Mouse (Mus musculus) kidney, postnatal 10 days (tissue): ENCODE results near the gene Ntm.

ENCODE experiments used
- DNase-seq: peaks from one replicate; pipeline ENCODE4 v3.0.0; 2021; ENCODE audit warnings: mixed read lengths

Ntm gene

DNA sequence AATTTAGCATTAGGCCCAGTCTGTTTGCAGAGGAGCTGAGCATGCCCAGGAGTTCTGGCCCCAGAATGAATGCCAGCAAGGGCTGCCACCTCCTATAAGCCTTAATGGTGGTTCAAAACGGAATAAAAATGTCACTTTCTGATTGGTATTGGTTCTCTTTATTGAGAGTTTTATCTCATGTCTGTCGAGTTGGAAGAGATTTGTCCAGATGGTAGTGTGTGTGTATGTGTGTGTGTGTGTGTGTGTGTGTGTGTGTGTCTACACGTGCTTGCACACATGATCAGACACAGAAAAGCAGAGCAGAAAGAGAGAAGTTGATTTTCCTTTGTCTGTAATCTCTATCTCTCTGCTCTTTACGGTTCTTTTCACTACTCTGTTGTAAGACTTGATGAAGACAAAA is 518.9 kb downstream of the Ntm start:
- DNase-seq = no peak

DNA sequence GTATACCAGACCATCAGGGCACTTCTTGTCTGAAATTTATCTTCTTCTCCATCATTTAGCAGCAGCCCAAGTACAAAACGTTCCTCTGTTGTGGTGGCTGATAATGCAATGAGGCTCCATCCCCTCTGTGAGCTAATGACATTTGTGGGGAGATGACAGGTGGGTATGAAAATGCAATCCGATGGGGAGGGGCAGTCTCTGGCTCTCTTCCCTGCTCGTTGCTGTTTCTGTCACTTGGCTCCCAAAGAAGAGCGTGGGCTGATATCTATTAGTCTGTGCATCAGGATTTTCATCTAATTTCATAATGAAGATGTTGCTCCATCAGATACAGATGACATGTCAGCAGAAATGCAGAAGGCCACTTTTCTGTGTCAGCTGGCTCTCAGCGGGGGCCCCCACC is 523.5 kb downstream of the Ntm start:
- DNase-seq = no peak

DNA sequence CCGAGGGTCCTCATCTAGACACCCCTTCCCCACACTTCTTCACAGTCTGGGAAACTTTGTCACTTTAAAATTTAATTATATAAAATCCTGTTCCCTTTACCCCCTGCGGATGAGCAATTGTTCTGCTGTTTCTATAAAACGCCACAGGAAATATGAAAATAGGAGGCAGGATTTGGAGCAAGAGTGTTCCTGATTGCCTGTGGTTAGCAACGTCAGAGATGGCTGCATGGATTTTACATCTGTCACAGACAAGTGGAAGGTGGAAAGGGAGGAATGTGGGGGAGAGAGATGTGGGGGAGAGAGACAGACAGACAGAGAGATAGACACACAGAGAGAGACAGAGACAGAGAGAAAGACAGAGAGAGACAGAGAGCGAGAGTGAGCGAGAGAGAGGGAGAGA is 528.3 kb downstream of the Ntm start:
- no peak for DNase-seq

DNA sequence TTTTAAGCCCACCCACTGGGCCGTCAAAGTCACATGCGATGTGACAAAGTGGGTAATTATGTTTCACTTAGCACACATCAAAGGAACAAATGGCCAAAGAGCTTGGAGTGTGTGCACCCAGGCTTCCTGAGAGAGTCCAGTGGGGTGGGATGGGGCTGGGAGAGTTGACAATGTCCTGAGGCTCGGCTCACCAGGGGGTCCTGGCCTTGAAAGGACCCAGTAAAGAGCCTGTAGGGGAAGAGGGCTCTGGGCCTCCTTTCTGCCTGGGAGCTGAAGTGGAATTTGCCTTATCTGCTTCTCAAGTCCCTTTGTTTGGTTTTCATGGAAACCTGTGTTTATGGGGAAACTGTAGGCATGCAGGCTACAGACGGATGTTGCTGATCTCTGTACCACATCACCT is 529.0 kb downstream of the Ntm start:
- DNase-seq = no peak

DNA sequence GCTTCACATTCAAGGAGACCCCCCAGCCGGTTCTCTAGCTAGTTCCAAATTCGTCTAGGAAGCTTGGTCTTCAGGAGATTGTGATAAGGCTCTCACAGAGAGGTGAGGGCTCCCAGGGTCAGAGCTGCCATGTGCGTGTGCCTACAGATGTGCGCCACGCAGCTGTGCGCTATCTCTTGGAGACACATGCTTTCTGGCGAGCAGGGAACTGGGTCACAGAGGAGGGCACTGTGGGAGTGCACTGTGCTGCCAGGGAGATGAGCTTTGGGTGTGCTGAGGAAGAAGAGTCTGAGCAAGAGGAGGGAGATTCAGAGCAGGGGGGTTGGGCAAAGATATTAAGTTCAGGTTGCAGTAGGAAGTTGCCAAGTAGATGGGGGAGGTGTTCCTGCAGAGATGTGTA is 529.8 kb downstream of the Ntm start:
- no peak for DNase-seq

DNA sequence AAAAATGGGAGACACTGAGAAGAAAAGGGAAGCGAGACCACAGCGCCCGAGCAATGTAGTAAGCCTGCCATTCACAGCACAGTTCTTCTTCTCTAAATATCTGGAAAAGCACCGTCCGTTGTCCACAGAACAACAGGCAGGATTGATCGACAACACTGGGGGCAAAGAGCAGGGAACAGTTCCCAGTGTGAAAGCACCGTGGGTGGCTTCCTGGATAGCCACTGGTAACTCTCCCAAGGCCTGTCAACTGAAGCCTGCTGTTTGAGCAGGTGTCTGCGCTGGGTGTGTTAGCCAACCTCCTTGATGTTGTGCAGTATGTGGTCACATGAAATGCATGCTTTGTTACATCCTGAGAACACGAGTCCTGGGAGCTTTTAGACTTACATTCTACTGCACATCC is 531.4 kb downstream of the Ntm start:
- no peak for DNase-seq

DNA sequence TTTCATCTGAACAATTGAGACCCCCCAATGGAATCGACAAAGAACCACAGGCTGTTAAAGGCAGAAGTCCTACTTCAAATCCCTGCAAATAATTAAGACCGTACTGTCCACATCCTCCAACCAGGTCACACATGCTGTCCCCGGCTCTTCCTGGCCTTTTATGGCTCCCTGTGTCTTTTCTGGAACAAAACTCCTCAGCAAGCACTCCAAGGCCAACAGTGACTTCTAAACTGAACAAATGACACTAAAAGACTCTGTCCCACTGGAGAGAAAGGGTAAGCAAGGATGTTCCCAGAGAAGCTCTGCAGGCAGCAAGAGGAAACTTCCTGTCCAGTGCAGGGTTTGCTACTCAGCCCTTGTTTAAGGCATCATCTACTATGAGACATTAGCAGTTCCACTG is 532.8 kb downstream of the Ntm start:
- no peak for DNase-seq

DNA sequence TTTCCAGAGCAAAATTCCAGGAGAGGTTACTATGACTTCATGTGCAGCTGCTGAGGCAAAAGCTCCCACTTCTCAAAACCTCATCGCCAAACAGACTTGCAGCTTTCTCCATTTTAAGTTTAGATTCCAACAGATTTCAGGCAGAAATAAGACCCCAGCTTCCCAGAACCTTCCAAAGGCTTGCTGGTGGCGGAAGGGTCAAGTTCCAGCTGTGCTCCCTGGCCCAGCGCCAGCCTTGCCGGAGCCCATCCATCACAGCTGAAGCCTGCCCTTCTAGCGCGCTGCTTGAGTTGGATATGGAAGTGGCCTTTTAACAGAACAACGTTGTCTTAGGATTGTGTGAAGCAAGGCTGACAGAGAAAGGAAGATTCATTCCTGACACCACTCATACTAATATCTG is 534.6 kb downstream of the Ntm start:
- DNase-seq = peak; percentile 80

DNA sequence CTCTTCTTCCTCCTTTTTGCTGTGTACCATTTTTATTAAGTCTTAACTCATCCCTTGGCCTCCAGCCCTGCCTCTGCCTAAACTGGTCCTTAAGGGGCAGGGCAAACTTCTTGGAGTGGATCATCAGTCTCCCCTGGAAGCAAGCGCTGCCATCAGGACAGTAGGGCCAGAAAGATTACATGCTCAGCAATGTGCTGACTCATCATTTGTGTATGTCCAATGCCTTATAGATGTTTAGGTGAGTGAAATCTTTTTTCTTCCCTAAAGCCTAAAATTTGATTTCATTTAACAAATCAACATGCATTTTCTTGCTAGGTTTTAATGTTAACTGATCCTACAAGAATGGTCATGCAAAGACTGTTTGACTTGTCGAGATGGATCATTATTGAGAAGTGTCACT is 536.7 kb downstream of the Ntm start:
- no peak for DNase-seq

DNA sequence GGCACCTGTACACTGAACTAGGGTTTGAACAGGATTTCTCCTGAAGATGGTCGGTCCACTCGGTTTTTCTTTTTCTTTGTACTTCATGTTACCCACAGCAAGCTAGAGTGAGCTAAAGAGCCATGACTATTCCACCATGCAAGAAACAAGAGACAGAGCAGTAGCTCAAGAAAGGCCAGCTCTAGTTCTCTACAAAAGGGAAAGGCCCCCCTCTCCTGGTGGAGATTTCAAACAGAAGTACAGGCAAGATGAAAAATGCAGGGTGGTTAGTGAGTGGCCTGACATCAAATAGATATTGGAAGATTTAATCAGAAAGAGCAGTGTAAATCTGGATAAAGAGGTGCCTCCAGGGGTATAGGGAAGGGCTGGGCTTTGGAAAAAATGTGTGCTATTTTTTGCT is 547.4 kb downstream of the Ntm start:
- DNase-seq = peak; percentile 29

DNA sequence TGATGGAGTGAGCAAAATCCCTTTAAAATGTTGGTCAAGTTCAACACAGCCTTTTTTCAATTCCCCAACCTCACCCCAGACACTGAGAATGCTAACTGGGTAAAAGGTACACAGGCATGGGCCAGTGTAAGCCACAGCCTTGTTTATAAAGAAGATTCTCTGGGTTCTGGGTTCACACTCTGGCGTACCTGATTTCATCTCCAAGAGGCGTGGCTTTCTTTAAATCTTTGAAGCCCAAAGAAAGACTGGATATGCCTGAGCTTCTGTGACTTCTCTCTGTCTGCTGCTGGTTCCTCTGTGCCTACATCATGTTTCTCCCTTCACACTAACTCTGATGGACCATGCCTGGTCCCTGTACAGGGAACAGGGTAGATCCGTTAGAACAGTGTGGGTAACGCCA is 549.8 kb downstream of the Ntm start:
- DNase-seq = no peak

DNA sequence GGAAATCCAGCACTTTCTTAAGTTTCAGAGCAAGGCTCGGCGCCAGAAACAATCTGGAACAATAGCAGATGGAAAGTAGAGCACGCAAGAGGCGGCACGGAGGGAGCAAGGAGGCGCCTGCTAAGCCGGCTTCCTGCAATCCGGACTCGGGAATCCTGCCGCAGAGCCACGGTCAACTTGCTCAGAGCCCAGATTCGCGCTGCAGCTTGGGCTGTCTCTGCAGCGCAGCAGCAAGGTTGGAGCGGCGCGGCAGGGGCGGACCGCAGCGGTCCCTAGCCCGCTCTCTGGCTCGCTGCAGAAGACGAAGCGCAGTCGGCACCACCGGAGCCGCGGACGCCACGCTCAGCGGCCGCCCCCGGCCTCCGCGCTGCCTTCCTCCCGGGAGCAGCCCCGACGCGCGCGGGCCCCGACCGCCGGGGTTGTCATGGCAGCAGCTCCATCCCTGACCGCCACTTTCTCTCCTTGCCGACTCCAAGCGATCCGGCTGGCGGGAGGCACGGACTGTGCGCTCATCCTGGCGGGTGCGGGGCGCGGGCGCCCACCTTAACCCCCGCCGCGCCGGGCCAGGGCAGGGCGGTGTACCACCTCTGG is 550.7 kb downstream of the Ntm start:
- peak; percentile 56 for DNase-seq

DNA sequence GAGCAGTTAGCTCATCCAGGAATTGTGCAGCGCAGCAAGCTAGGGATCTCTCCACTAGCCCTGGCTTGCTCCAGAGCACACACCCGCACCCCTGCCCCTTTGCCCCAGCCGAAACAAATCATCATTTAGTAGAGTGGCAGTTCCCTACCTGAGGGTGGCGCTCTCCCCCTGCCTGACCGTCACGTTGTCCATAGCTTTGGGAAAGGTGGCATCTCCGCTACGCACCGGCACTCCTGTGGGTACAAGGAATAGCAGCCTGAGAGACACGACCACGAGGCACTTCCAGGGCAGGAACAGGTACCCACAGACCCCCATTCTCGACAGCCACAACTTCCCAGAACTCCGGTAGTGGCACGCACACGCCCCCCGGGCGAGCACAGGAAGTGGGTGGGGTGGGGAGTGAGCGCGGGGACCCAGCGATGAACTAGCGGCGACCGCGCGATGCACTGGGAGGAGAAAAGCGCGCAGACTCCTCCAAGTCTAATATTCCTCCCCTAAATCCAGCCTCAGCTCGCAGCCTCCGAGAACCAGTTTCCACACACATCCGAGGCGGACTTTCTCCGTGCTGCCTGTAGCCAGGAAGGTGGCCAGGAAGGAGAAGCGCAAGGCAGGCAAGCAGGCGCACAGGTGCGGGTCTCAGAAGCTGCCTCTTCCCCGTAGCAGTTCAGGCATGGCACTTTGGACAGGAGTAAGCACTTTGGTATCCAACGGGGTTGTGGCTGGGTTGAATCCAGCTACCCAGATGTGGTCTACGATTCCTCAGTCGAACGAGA is 551.3 kb downstream of the Ntm start:
- peak; percentile 51 for DNase-seq

DNA sequence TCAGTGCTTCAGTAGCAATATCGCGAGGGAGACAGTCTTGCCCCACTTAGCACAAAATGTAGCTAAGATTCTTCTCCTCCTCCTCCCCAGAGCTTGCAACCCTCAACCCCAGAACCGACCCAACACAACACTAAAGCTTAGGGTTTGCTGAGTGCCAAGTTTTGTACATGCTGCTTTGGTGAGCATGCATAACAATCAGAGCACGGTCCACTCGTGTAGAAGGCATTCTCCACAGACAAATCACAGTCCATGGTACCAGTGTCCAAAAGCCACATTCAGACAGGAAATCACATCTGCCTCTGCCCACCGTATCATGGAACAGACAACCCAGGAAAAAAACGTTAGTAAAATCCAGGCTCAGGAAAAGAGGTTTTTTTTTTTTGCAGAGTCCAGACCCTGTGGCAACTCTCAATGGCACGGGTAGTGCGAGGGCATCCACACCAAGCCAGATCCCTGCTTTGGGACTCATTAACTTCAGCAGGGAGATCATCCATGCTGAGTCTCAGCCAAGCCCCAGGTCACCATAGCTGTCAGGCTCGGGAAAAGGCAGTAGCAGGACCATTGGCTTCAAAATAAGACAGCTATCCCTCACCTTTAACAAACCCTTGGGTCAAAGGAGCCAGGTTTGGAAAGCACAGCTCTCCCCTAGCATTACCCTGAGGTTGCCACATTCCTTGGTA is 552.1 kb downstream of the Ntm start:
- no peak for DNase-seq

DNA sequence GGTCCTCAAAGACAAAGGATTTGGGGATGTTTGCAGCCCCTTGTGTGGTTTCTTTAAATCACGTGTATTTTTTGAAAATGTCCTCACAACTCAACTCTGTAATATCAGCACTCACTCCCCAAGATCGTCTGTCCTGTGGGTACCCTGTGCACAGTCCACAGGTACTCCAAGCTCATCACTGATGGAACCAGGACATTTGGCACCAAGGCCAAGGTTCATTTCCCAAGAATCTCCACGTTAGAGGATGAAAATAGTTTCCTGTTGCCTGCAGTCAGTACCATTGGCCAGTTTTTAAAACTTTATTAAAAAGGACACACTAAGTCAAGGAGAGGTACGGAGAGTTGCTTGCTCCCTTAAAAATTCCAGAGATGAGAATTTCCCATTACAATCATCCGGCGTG is 552.7 kb downstream of the Ntm start:
- DNase-seq = no peak

DNA sequence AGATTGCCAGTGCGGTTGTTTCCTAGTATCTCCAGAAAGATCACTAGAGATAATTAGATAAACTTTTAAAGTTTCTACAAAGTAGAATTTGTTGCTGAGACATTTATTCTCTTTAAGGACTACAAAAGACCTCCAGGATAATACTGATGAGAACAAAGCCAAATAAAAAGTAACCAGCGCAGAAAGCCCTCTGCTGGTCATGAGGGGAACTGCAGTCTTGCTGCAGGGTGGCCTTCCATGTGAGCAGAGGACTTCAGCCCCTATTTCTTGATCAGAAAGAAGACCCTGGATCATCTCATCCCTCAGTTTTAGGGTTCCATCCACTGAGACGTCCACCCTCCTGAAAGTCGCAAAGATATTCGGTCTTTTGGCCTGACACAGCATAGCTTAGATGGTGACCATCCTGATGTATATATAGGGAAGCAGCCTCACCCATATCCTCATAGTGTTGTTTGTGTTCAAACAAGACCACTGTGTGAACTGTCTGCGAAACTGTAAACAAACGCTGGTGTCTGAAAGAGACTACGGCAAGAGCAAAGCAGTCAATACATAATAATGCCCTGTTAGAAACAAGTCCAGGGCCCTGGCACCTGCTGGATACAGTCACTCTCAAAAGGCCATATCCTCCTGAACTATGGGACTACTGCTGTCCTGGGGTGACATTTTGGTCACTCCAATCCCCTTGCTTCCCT is 553.6 kb downstream of the Ntm start:
- peak; percentile 73 for DNase-seq

DNA sequence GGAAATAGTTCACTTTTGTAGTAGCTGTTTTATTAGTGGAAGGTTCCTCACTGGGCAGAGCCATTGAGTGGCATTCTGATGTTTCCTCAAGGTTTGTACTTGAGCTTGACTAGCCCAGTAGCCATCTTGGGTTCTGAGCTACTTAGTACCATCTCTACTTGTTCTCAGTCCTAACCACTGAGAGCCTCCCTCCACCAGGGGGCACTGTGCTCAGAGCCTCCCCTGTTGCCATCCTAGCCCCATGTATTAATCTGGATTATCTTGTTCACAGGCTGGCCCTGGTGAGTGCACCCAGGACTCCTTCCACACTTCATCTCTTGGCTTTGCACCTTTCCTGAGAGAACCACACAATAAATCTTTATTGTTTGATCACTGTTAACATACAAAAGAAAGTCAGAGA is 555.0 kb downstream of the Ntm start:
- peak; percentile 40 for DNase-seq

DNA sequence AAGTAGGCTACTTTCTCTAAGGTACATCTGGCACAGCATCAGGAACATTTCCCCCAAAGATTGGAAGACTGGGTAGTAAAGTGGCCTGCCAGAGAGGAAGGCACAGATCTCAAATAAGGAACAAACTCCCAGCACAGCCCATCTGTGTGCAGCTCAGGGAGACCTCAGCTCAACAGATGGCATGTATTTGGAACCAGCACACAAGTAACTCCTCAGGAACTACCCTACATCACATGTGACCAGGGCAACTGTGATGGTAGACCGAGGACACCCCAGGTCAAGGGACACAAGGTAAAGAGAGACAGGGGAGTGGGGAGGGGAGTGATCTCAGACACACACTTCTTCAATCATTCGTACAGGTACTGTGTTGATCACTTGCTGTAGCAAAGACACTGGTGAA is 556.0 kb downstream of the Ntm start:
- no peak for DNase-seq

DNA sequence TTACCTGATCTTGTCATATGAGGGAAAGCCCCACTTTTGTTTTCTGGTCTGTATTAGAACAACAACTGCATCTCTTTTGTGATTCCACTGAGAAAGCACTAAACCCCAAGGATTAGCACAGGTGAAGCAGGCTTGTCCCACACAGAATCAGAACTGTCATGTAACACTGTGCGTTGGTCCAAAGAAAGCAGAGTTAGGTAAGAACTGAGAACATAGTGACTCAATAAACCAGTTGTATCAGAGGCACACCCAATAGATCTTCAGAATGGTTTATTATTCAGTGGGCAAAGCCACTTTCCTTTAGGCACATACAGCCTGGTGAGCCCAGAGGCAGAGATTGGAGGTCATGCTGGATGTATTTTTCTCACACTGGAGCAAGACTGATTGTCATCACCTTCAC is 556.9 kb downstream of the Ntm start:
- no peak for DNase-seq

DNA sequence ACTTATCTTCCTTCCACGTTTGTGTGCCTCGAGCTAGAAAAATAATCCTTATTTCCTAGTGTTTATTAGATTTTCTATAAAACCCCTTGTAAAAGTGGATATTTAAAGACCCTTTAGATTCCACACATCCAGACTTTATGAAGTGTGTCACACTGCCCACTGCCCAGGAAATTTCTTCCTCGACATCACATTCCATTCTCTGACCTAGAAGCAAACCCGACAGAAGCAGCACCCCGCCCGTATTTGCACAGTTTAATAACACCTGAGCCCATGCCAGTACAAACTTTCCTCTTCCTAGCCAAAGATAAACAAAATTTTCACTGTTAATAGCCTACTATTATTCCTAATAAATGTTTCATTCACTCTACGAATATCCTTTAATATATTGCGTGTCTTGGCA is 562.8 kb downstream of the Ntm start:
- no peak for DNase-seq

DNA sequence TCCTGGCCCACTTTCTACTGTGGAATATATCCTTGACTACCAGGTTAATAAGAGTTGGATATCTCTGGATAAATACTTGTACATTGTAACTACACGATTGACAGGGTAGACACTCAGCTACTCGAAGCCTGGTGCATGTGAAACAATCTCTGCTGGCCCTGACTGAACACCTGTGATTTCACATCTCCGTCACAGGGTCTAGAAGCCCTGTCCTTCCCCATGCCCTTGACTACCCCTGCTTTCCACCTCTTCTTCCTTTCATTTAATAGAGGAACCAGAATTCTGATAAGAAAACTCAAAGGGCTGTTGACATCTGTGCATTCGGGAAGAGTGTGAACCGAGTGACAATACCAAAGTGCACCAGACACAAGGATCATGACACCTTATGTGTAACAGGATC is 566.8 kb downstream of the Ntm start:
- no peak for DNase-seq

DNA sequence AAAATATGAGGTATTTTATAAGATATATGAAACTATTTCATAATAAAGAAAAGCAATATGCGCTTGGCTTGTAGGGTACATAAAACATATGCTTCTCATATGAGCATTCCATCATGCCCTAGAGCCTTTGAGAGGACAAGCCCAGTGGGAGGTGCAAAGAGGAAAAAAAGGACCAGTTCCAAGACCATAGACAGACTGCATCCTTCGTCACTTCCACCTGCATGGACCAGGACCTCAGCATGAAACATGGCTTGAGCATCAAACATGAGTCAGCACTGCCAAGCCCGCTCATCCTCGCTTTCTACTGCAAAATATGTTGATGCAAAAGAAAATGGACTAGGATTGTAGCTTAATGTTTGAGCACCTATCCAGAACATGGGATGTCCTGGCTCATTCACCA is 569.8 kb downstream of the Ntm start:
- no peak for DNase-seq

DNA sequence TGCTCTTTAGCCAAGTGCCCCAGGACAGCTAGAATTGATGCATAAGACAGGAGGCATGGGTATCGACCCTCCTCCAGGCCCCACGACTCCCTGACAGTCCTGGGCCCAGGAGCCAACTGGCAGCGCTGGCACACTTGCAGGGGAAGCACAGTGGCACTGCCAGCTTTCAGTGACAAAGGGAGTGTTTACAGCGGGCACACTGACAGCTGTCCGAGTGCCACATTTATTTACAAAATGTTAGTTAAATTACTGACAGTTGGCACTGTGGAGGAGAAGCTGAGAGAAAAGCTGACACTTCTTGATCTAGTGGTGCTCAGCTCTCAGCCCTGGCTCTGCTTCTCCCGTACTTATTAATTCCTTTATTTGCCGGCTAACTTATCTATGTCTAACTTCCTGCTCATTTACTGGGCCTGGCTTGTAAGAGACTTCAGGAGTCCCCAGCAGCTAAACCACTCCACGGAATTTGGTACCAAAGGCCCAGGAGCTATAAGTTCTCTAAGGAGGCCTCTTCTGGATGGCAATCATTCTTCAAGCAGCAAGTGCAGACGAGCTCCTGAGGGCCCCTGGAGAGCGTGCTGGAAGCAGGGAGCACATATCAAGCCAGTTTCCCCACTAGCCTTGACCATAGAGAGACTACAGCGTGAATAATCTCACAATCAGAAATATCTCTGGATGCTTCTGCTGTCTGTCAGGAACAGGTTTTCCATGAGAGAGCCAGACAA is 572.0 kb downstream of the Ntm start:
- DNase-seq = no peak
